7 mouse cellular contexts compared by ENCODE assay signal in the genomic region with DNA sequence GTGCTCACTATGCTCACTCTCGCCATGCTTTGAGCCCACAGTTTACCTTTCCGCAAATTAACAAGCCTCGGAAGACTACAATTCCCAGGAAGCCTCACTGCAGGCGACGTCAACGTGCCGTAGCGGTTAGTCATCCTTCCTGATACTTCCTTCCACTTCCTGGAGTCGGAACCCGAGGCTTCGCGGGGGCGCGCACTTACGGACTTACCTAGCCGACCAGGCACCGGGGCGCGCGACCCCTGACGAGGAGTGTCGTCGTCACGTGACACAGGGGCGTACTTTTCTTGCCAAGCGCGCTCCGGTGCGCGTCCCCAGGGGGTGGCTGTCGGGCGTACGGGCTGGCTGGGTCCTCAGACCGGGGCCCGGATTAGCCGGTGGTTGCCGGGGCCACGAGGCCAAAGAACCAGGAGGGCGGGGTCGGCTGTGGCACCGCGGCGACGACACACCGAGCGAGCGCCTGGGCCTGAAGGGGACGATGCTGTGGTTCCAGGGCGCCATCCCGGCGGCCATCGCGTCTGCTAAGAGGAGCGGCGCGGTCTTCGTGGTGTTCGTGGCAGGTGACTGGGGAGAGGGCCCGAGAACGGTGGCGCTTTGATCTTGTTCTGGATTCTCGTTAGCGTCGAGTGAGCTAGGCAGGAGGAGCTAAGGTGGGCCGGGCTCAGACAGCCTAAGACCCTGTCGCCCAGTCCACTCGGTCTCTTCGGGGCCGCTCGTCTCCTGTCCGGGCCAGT. TPM values are rescaled to one million over a fixed set of nuclear protein-coding genes. Genes with fewer than 3 reads are reported as not detected.
DNase-seq lines count a peak whose midpoint lies in the region; ATAC-seq and TF ChIP-seq lines count a peak whose summit lies in the region.

No protein-coding gene starts in this region.

- no peak for TF ChIP-seq CTCF in intestine, postnatal 0 days (IDR thresholded peaks at IDR 0.05; ENCODE audit: low read depth)
- no peak for TF ChIP-seq CTCF in small intestine, adult 2 months (IDR thresholded peaks at IDR 0.05; ENCODE audit: extremely low read depth, insufficient read length, insufficient replicate concordance, low read depth, low read length)

- H3K36me3 ChIP-seq in embryonic facial prominence, embryonic 10.5 days (replicated peaks): peaks cover 14% of the 10 kb centered on the region; the same call in 1 of the 2 replicates
- H3K36me3 ChIP-seq in intestine, postnatal 0 days (ENCODE audit: control insufficient read depth, insufficient read depth): peaks cover 6% of the 10 kb centered on the region; the same call in 1 of the 2 replicates
- H3K36me3 ChIP-seq in midbrain, embryonic 12.5 days: 0 out of 2 replicates have a peak, but pooled peaks cover 2% of the 10 kb centered on the region
- peaks cover 1% of the 10 kb centered on the region; the same call in 1 of the 2 replicates for H3K36me3 ChIP-seq in small intestine, adult 2 months (ENCODE audit: control insufficient read depth, insufficient read depth, low read length)

- H3K4me3 ChIP-seq in embryonic facial prominence, embryonic 10.5 days: peak overlapping the region; percentile 85
- peak overlapping the region; percentile 57 for H3K4me3 ChIP-seq in intestine, postnatal 0 days (ENCODE audit: low read depth, low read length)
- H3K4me3 ChIP-seq in midbrain, embryonic 12.5 days: peak overlapping the region; percentile 76
- H3K4me3 ChIP-seq in small intestine, adult 2 months (ENCODE audit: low read depth, low read length): peak overlapping the region; percentile 86

- H3K9me3 ChIP-seq in embryonic facial prominence, embryonic 10.5 days: no peaks in the 10 kb centered on the region
- no peaks in the 10 kb centered on the region for H3K9me3 ChIP-seq in intestine, postnatal 0 days (ENCODE audit: control insufficient read depth)
- H3K9me3 ChIP-seq in midbrain, embryonic 12.5 days: no peaks in the 10 kb centered on the region

- peak; percentile 29; the same call in 1 of the 2 replicates for TF ChIP-seq POLR2A in small intestine, adult 2 months (IDR thresholded peaks at IDR 0.05; ENCODE audit: low read depth, low read length)

- intact Hi-C loops in left cerebral cortex, postnatal 4 days (cut with DNase I): no loop called here

- peaks cover 15% of the 10 kb centered on the region for H3K4me1 ChIP-seq in embryonic facial prominence, embryonic 10.5 days
- peaks cover 3% of the 10 kb centered on the region; the same call in 1 of the 2 replicates for H3K4me1 ChIP-seq in intestine, postnatal 0 days (replicated peaks; ENCODE audit: control insufficient read depth, insufficient read depth, low read length)
- peaks cover 9% of the 10 kb centered on the region for H3K4me1 ChIP-seq in midbrain, embryonic 12.5 days
- H3K4me1 ChIP-seq in small intestine, adult 2 months (ENCODE audit: control insufficient read depth, insufficient read depth, insufficient read length, low read length): no peaks in the 10 kb centered on the region

- no peaks in the 10 kb centered on the region for H3K27me3 ChIP-seq in embryonic facial prominence, embryonic 10.5 days (replicated peaks; ENCODE audit: low read depth, poor library complexity, severe bottlenecking)
- no peaks in the 10 kb centered on the region for H3K27me3 ChIP-seq in intestine, postnatal 0 days (replicated peaks; ENCODE audit: control insufficient read depth, insufficient read depth, low read length)
- H3K27me3 ChIP-seq in midbrain, embryonic 12.5 days: no peaks in the 10 kb centered on the region
- no peaks in the 10 kb centered on the region for H3K27me3 ChIP-seq in small intestine, adult 2 months (ENCODE audit: control insufficient read depth, insufficient read depth, low read length)

- H3K4me2 ChIP-seq in intestine, postnatal 0 days (replicated peaks; ENCODE audit: low read depth): peak overlapping the region; percentile 96
- peak overlapping the region; percentile 94 for H3K4me2 ChIP-seq in midbrain, embryonic 12.5 days (replicated peaks)

- ATAC-seq in intestine, postnatal 0 days: peak; percentile 96
- ATAC-seq in midbrain, embryonic 12.5 days (ENCODE audit: low FRiP score, low read depth): peak; percentile 95

- peak overlapping the region; percentile 94 for H3K27ac ChIP-seq in embryonic facial prominence, embryonic 10.5 days (replicated peaks)
- peak overlapping the region; percentile 93 for H3K27ac ChIP-seq in intestine, postnatal 0 days (ENCODE audit: low read depth, low read length)
- peak overlapping the region; percentile 89 for H3K27ac ChIP-seq in midbrain, embryonic 12.5 days (replicated peaks)
- H3K27ac ChIP-seq in small intestine, adult 2 months (ENCODE audit: insufficient read depth, low read depth, low read length): peak overlapping the region; percentile 87

- under 1% methylated on average over 71 of the region's 71 CpGs for WGBS in embryonic facial prominence, embryonic 10.5 days
- WGBS in intestine, postnatal 0 days: under 1% methylated on average over 70 of the region's 71 CpGs
- under 1% methylated on average over 67 of the region's 71 CpGs for WGBS in midbrain, embryonic 12.5 days
- WGBS in small intestine, adult 2 months: under 1% methylated on average over 71 of the region's 71 CpGs

- peak overlapping the region; percentile 68 for H3K9ac ChIP-seq in intestine, postnatal 0 days (ENCODE audit: low read depth, low read length)
- peak overlapping the region; percentile 70 for H3K9ac ChIP-seq in midbrain, embryonic 12.5 days (replicated peaks)

- DNase-seq in adrenal gland, postnatal 10 days: peak; percentile 96
- peak; percentile 99 for DNase-seq in embryonic facial prominence, embryonic 10.5 days (ENCODE audit: low spot score)
- peak; percentile 79 for DNase-seq in gonadal fat pad, adult 2 months (ENCODE audit: low read depth)
- peak; percentile 97 for DNase-seq in left cerebral cortex, postnatal 4 days

RNA-seq across cellular contexts. Expression of a gene that starts 0.4 kb away (rescaled TPM):
- 10 to 100 TPM; 53.5 to 57.1 TPM for total RNA-seq in adrenal gland, postnatal 10 days (2021)
- 56.8 and 57.0 TPM in 2 replicates for polyA plus RNA-seq in embryonic facial prominence, embryonic 10.5 days (2016; fragmentation: Nextera tagmentation; extraction: Ambion mirVana)
- polyA plus RNA-seq in gonadal fat pad, adult 2 months (2012; rRNA removed): 21.6 and 23.0 TPM in 2 replicates
- 73.9 and 74.6 TPM in 2 replicates for polyA plus RNA-seq in intestine, postnatal 0 days (2015; fragmentation: Nextera tagmentation; extraction: Ambion mirVana)
- total RNA-seq in left cerebral cortex, postnatal 4 days (2021): 10 to 100 TPM; 56.1 to 63.0 TPM
- polyA plus RNA-seq in midbrain, embryonic 12.5 days (2016; fragmentation: Nextera tagmentation; extraction: Ambion mirVana): 76.9 and 83.3 TPM in 2 replicates
- polyA plus RNA-seq in small intestine, adult 2 months (2012; rRNA removed): 10.5 and 14.8 TPM in 2 replicates

Comparison
In these comparisons a context has a peak if more than half of its experiments do, and no peak if none do; other contexts are left out.
1. Peak in every context shown above with its lines: DNase-seq, ATAC-seq, H3K4me3 ChIP-seq and H3K27ac ChIP-seq.